Comparison of ENCODE assay signal across 19 mouse cellular contexts in genomic region chr11:33007366-33007765, GRCm38 (mm10).
A peak's percentile ranks its signal among the peaks of the same experiment; 100 is the strongest.
DNase-seq lines count a peak whose midpoint lies in the region; TF ChIP-seq lines count a peak whose summit lies in the region.
"Had no signal": no experiment of that assay in that cellular context is flagged by ENCODE, and none has a peak within 500 bp of the region (broad histone marks: within the 10 kb centered on the region; RNA-seq: fewer than 3 reads in every experiment).

No protein-coding gene starts in this region.

- peak overlapping the region; percentile 74 for H3K27ac ChIP-seq in gastrocnemius, adult 2 months
- H3K27ac ChIP-seq: embryonic facial prominence, embryonic 10.5 days; embryonic facial prominence, embryonic 13.5 days; forebrain, embryonic 12.5 days; forebrain, embryonic 15.5 days; hindbrain, embryonic 12.5 days; hindbrain, embryonic 15.5 days had no signal

- peak; percentile 31 for DNase-seq in gastrocnemius, adult 2 months
- no peak for DNase-seq in gastrocnemius, postnatal 25 days
- peak; percentile 48 for DNase-seq in lung, postnatal 10 days
- DNase-seq in lung, postnatal 14 days = no peak
- DNase-seq in skeletal muscle tissue, adult 2 months (ENCODE audit: low read depth, low spot score) = peak; percentile 62
- DNase-seq in thymus, postnatal 25 days = no peak
- DNase-seq: adrenal gland, postnatal 10 days; cerebellum, adult 11 months; cerebellum, adult 2 months; cerebellum, postnatal 10 days; cerebellum, postnatal 36 days; embryo, embryonic 11 days had no signal

- no peak for TF ChIP-seq CTCF in gastrocnemius, adult 2 months (IDR thresholded peaks at IDR 0.05)

- intact Hi-C loops in gastrocnemius, adult 2 months (cut with DNase I) = no loop called here

- no peak overlapping the region for H3K4me3 ChIP-seq in gastrocnemius, adult 2 months
- H3K4me3 ChIP-seq: embryonic facial prominence, embryonic 10.5 days; embryonic facial prominence, embryonic 13.5 days; erythroblast, embryonic 14.5 days; forebrain, embryonic 12.5 days; forebrain, embryonic 15.5 days; hindbrain, embryonic 12.5 days; hindbrain, embryonic 15.5 days had no signal

Comparison
In these comparisons a context has a peak if more than half of its experiments do, and no peak if none do; other contexts are left out.
1. DNase-seq: peak in gastrocnemius, adult 2 months (single experiment), lung, postnatal 10 days (single experiment) and skeletal muscle tissue, adult 2 months (single experiment); none in gastrocnemius, postnatal 25 days (single experiment), lung, postnatal 14 days (single experiment) and thymus, postnatal 25 days (single experiment).